8 mouse cellular contexts compared by ENCODE assay signal in genomic region chr5:123747604-123748003, GRCm38 (mm10). TPM values are rescaled to one million over a fixed set of nuclear protein-coding genes. Genes with fewer than 3 reads are reported as not detected.
A peak's percentile ranks its signal among the peaks of the same experiment; 100 is the strongest.
DNase-seq lines count a peak whose midpoint lies in the region; ATAC-seq and TF ChIP-seq lines count a peak whose summit lies in the region.

No protein-coding gene starts in this region.

- WGBS in heart, embryonic 10.5 days, result 40% methylated on average over 7 of the region's 7 CpGs
- 13% methylated on average over 7 of the region's 7 CpGs for WGBS in forebrain, embryonic 16.5 days
- WGBS in liver, postnatal 0 days (ENCODE audit: insufficient replicate concordance), result 21% methylated on average over 7 of the region's 7 CpGs

- H3K9me3 ChIP-seq in heart, embryonic 10.5 days, result no peaks in the 10 kb centered on the region
- no peaks in the 10 kb centered on the region for H3K9me3 ChIP-seq in E14TG2a.4 (ENCODE audit: low read length)
- no peaks in the 10 kb centered on the region for H3K9me3 ChIP-seq in forebrain, embryonic 16.5 days (ENCODE audit: control insufficient read depth, low read length)
- no peaks in the 10 kb centered on the region for H3K9me3 ChIP-seq in liver, postnatal 0 days (ENCODE audit: low read length)

- peak overlapping the region; percentile 24 for H3K9ac ChIP-seq in forebrain, embryonic 16.5 days (replicated peaks; ENCODE audit: low read depth, low read length)
- peak overlapping the region; percentile 93 for H3K9ac ChIP-seq in liver, postnatal 0 days (replicated peaks)

- no peak overlapping the region for H3K27ac ChIP-seq in heart, embryonic 10.5 days
- H3K27ac ChIP-seq in forebrain, embryonic 16.5 days (ENCODE audit: low read length), result no peak overlapping the region
- no peak overlapping the region for H3K27ac ChIP-seq in liver, postnatal 0 days (ENCODE audit: low read depth)

- TF ChIP-seq EP300 in liver, postnatal 0 days (IDR thresholded peaks at IDR 0.05; ENCODE audit: low read depth), result no peak

- H3K4me2 ChIP-seq in forebrain, embryonic 16.5 days (ENCODE audit: low read length), result peak overlapping the region; percentile 72
- H3K4me2 ChIP-seq in liver, postnatal 0 days (ENCODE audit: low read depth, low read length), result peak overlapping the region; percentile 86

- H3K27me3 ChIP-seq in heart, embryonic 10.5 days (ENCODE audit: insufficient read depth, poor library complexity, severe bottlenecking), result no peaks in the 10 kb centered on the region
- H3K27me3 ChIP-seq in E14TG2a.4 (ENCODE audit: insufficient read depth, low read length), result no peaks in the 10 kb centered on the region
- no peaks in the 10 kb centered on the region for H3K27me3 ChIP-seq in forebrain, embryonic 16.5 days (replicated peaks; ENCODE audit: control insufficient read depth, insufficient read depth, low read length)
- no peaks in the 10 kb centered on the region for H3K27me3 ChIP-seq in liver, postnatal 0 days (ENCODE audit: insufficient read depth, low read length)

- intact Hi-C loops in heart, postnatal 14 days (cut with DNase I), result loop anchor here (2.0 kb wide), 2 partner anchors 27 to 159 kb away; partner anchors contain the start of genes Denr and Zcchc8

- ATAC-seq in forebrain, embryonic 16.5 days, result no peak
- no peak for ATAC-seq in liver, postnatal 0 days

- H3K4me3 ChIP-seq in heart, embryonic 10.5 days, result peak overlapping the region; percentile 87
- H3K4me3 ChIP-seq in E14TG2a.4 (replicated peaks; ENCODE audit: low read length), result peak overlapping the region; percentile 88
- peak overlapping the region; percentile 94 for H3K4me3 ChIP-seq in forebrain, embryonic 16.5 days (replicated peaks; ENCODE audit: low read length)
- peak overlapping the region; percentile 79 for H3K4me3 ChIP-seq in liver, postnatal 0 days (ENCODE audit: low read depth, low read length)

- H3K36me3 ChIP-seq in heart, embryonic 10.5 days, result peaks cover 24% of the 10 kb centered on the region
- H3K36me3 ChIP-seq in E14TG2a.4 (ENCODE audit: insufficient read depth, low read length), result peaks cover 65% of the 10 kb centered on the region
- H3K36me3 ChIP-seq in forebrain, embryonic 16.5 days (ENCODE audit: control insufficient read depth, insufficient read depth), result peaks cover 14% of the 10 kb centered on the region
- peaks cover 30% of the 10 kb centered on the region for H3K36me3 ChIP-seq in liver, postnatal 0 days (replicated peaks; ENCODE audit: insufficient read depth, low read length)

- no peak for DNase-seq in heart, embryonic 10.5 days (ENCODE audit: low spot score)
- DNase-seq in heart, postnatal 14 days, result no peak
- no peak for DNase-seq in liver, postnatal 0 days
- DNase-seq in right cerebral cortex, postnatal 14 days, result no peak
- no peak for DNase-seq in embryo, embryonic 10.5 days (ENCODE audit: low spot score)
- DNase-seq in T-cell, adult 2 months (ENCODE audit: low spot score), result no peak

- no peak for TF ChIP-seq CTCF in E14TG2a.4 (conservative IDR thresholded peaks at IDR 0.05; ENCODE audit: low read length)
- TF ChIP-seq CTCF in liver, postnatal 0 days (IDR thresholded peaks at IDR 0.05; ENCODE audit: low read depth), result no peak

- peaks cover 24% of the 10 kb centered on the region for H3K4me1 ChIP-seq in heart, embryonic 10.5 days
- H3K4me1 ChIP-seq in E14TG2a.4 (replicated peaks; ENCODE audit: low read depth, low read length), result peaks cover 52% of the 10 kb centered on the region
- peaks cover 22% of the 10 kb centered on the region for H3K4me1 ChIP-seq in forebrain, embryonic 16.5 days (replicated peaks; ENCODE audit: control insufficient read depth, insufficient read depth, low read length)
- peaks cover 16% of the 10 kb centered on the region for H3K4me1 ChIP-seq in liver, postnatal 0 days (ENCODE audit: insufficient read depth)

RNA-seq across cellular contexts. Expression of gene Rsrc2, which starts 1.6 kb away (rescaled TPM):
- 85.7 and 102 TPM in 2 replicates for polyA plus RNA-seq in heart, embryonic 10.5 days (2016; fragmentation: Nextera tagmentation; extraction: Ambion mirVana)
- 10 to 100 TPM; 48.9 to 50.9 TPM for total RNA-seq in heart, postnatal 14 days (2021)
- polyA plus RNA-seq in forebrain, embryonic 16.5 days (2015; fragmentation: Nextera tagmentation; extraction: Ambion mirVana), result 145 and 163 TPM in 2 replicates
- polyA plus RNA-seq in liver, postnatal 0 days (2015; fragmentation: Nextera tagmentation; extraction: Ambion mirVana), result 32.5 and 40.7 TPM in 2 replicates

RNA-seq across cellular contexts. Expression of gene Kntc1, which starts 1.9 kb away (rescaled TPM):
- polyA plus RNA-seq in heart, embryonic 10.5 days (2016; fragmentation: Nextera tagmentation; extraction: Ambion mirVana), result 27.0 and 27.3 TPM in 2 replicates
- 1 to 10 TPM; 3.4 to 4.9 TPM for total RNA-seq in heart, postnatal 14 days (2021)
- polyA plus RNA-seq in forebrain, embryonic 16.5 days (2015; fragmentation: Nextera tagmentation; extraction: Ambion mirVana), result 12.6 and 12.8 TPM in 2 replicates
- polyA plus RNA-seq in liver, postnatal 0 days (2015; fragmentation: Nextera tagmentation; extraction: Ambion mirVana), result 7.5 and 7.6 TPM in 2 replicates

RNA-seq across cellular contexts. Expression of gene Zcchc8, which starts 26.7 kb away (rescaled TPM):
- 74.5 and 77.0 TPM in 2 replicates for polyA plus RNA-seq in heart, embryonic 10.5 days (2016; fragmentation: Nextera tagmentation; extraction: Ambion mirVana)
- 10 to 100 TPM; 30.9 to 35.7 TPM for total RNA-seq in heart, postnatal 14 days (2021)
- polyA plus RNA-seq in forebrain, embryonic 16.5 days (2015; fragmentation: Nextera tagmentation; extraction: Ambion mirVana), result 92.7 and 96.1 TPM in 2 replicates
- polyA plus RNA-seq in liver, postnatal 0 days (2015; fragmentation: Nextera tagmentation; extraction: Ambion mirVana), result 19.3 and 23.7 TPM in 2 replicates
